Mouse (Mus musculus) heart, postnatal 10 days (tissue): ENCODE measurements around the gene Cry2. TPM values are rescaled to one million over a fixed set of nuclear protein-coding genes. Genes with fewer than 3 reads are reported as not detected.

Experiments
- DNase-seq, 2 experiments: peaks; one replicate each; pipeline ENCODE4 v3.0.0; 2021
- intact Hi-C: fragments of 180-260 bp; cut with DNase I; formaldehyde crosslinking; loops from one replicate; pipeline ENCODE4 v1.15.1; 2025
- total RNA-seq, 2 experiments: library from RNA; stranded (reverse); gene quantifications; 2 replicates each; pipeline ENCODE4 v1.2.3; 2021

Gene Cry2
- total RNA-seq, 2 experiments from 2014 or later, result 25.6 to 30.9 TPM

- intact Hi-C loops, result no loop called here
- DNase-seq, result no peak
Observed at GRCm38 (mm10) chr2:92446656-92447055, 12.8 kb upstream of the Cry2 start.

DNA sequence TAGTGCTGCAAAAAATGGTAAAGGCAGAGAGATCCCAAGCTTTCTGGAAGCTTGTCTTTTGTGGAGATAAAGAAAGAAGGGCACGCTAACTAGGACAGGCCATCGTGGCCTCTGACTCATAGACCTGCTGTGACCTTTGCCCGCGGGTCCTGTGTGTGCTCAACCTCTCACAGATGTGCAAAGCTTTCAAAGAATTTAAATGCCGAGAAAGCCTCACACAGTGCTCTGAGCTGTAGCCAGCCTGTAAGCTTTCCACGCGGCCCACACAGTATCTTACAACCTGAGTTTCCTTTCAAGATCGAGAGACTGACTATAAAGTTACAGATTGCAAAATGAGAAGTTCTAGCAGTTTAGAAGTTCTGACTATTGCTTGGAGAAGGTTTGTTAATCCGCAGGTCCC is 12.0 kb upstream of the Cry2 start:
- no peak for DNase-seq
- intact Hi-C loops, result no loop called here

GRCm38 (mm10) chr2:92444376-92444775 is 10.5 kb upstream of the Cry2 start:
- intact Hi-C loops, result no loop called here
- DNase-seq, result no peak

DNA sequence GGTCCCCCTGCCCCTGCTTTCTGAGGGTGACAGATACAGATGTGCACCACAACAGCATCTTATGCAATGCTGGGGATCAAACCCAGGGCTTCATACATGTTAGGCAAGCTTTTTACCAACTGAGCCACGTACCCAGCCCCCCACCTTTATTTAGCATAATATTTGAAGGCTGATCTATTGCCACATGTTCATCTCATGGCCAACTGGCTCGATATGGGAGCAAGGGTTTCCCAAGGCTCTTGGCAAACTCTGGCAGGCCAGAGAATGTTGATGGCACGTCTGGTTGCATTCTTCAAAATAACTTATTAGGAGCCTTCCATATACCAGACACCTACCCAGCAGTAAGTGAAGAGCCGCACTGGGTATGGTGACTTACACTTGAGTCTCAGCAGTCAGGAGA is 9.5 kb upstream of the Cry2 start:
- intact Hi-C loops, result no loop called here
- DNase-seq, result no peak

DNA sequence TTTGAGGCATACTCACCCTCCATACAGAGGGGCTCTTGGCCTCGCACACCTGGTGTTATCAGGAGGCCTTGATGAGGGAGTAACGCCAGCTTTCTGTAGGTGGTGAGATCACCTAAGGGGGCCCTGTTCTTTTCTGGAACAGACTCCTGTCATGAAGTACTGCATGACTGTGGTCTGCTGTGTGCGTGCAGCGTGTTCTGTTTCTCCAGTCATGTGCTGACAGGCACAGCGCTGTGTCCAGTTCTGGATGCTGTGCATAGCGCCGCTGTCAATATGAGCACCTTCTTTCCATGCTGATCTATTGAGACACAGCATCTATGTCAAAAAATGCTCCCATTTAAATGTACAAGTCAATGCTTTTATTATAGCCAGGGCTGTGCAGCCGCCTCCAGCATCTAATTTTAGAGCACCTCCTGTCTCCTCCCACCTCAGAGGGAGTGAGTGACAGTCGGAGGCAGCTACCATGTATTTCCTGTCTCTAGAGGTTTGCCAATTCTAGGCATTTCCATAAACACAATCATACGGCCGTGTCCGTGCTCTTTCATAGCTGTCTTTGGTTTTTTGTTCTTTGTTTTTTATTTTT is 8.7 kb upstream of the Cry2 start:
- intact Hi-C loops, result no loop called here
- no peak for DNase-seq

GRCm38 (mm10) chr2:92440432-92440831 is 6.6 kb upstream of the Cry2 start:
- DNase-seq, result no peak
- intact Hi-C loops, result no loop called here

- DNase-seq, result no peak
- intact Hi-C loops, result loop anchor here (2.0 to 5.0 kb wide), 2 partner anchors 142 to 251 kb away; no protein-coding TSS in a partner anchor
Observed at GRCm38 (mm10) chr2:92438567-92438966, 4.7 kb upstream of the Cry2 start.

- DNase-seq, result peak; percentile 86 to 91
- intact Hi-C loops, result loop anchor here (2.0 to 5.0 kb wide), 4 partner anchors 15 to 251 kb away; partner anchors contain the start of genes Large2 and Pex16
Observed at GRCm38 (mm10) chr2:92437875-92438274, 4.0 kb upstream of the Cry2 start.

DNA sequence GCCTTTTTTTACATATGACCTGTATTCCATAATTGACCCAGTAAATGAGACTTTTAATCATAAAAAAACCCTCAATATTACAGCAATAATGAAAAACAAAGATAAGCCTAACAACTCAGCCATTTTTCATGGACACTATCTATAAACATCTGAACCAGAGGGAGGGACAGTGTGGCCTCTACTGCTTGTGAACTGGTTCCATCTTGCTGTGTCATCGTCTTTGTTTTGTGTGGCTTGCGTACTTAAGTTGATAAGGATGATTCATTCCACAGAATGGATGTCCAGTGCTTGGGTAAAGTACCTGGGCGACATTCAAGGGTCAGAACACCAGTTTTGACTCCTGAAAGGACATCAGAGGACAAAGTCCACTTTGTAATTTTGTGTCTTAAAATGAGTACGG is 3.5 kb upstream of the Cry2 start:
- intact Hi-C loops, result loop anchor here (2.0 to 5.0 kb wide), 3 partner anchors 15 to 250 kb away; partner anchors contain the start of genes Large2 and Pex16
- no peak for DNase-seq

GRCm38 (mm10) chr2:92435023-92435422 is 1.2 kb upstream of the Cry2 start:
- intact Hi-C loops, result loop anchor here (5.0 kb wide), 1 partner anchor 248 kb away; no protein-coding TSS in a partner anchor
- DNase-seq, result no peak

DNA sequence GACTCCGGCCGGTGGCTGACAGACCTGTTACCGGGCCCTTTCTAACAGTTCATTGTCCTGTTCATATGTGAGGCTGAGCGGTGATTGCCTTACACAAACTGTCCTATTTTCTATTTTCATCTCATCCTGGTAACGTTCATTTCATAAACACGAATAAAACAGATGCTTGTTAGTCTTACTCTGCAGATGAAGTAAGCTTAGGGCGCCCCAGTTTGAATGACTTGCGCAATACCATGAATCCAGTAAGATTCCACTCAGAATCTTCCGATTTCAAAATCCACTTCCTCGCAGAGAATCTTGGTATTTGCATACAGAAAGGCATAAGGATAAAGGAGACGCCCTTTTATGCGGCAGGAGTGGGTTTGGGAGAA is 517 bp upstream of the Cry2 start:
- no peak for DNase-seq
- intact Hi-C loops, result loop anchor here (5.0 kb wide), 1 partner anchor 42 kb away; no protein-coding TSS in a partner anchor

GRCm38 (mm10) chr2:92432299-92433295 is 1.2 kb downstream of the Cry2 start:
- intact Hi-C loops, result loop anchor here (5.0 kb wide), 1 partner anchor 40 kb away; no protein-coding TSS in a partner anchor
- DNase-seq, result peak; percentile 61 to 73

DNA sequence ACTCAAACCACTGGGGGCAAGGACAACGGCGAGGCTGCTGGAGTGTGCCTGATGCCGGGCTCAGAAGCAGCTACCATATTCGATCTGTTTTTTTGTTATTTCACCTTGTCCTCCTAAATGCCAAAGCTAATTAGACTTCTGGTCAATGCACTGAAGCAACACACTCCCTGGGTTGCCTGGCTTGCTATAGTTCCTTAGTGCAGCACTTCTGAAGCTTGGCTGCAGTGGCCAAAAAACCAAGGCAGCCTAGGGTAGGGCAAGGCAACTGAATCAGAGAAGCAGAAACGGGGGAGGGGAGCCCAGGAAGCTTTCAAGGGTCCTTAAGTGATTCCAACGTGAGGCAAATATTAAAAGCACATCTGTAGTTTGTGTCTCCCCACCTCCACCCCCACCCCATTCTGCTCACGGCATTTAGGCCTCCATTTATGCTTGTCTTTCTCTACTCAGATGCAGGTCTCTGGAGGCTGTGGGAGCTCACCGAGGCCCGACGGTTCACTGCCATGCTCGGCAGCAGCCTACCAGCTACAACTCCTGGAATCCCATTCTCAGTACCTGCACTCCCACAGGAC is 2.1 kb downstream of the Cry2 start:
- intact Hi-C loops, result loop anchor here (5.0 kb wide), 1 partner anchor 39 kb away; no protein-coding TSS in a partner anchor
- DNase-seq, result peak in 1 of 2 experiments; percentile 24

GRCm38 (mm10) chr2:92430723-92431541 is 2.9 kb downstream of the Cry2 start:
- intact Hi-C loops, result loop anchor here (5.0 kb wide), 1 partner anchor 39 kb away; no protein-coding TSS in a partner anchor
- DNase-seq, result peak; percentile 67 to 73

GRCm38 (mm10) chr2:92430089-92430488 is 3.8 kb downstream of the Cry2 start:
- intact Hi-C loops, result loop anchor here (5.0 kb wide), 1 partner anchor 38 kb away; no protein-coding TSS in a partner anchor
- DNase-seq, result peak in 1 of 2 experiments; percentile 9

DNA sequence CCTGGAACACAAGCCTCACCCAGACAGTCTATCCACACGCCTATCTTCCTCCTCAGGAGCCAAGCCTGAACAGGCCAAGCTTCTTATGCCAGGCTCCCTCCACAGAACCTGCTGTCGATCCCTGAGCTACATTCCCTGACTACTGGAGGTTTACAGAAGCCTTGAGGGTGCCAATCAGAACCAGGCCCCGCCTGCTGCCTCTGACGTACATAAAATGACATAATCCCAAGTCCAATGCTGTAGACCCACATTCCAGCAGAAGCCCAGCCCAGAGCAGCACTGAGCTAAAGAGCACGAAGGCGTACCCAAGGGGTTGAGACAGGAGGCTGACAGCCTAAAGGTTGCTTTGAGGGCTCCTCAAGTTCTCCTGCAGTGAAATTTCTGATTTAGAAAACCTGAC is 6.0 kb downstream of the Cry2 start:
- DNase-seq, result peak; percentile 85 to 91

DNA sequence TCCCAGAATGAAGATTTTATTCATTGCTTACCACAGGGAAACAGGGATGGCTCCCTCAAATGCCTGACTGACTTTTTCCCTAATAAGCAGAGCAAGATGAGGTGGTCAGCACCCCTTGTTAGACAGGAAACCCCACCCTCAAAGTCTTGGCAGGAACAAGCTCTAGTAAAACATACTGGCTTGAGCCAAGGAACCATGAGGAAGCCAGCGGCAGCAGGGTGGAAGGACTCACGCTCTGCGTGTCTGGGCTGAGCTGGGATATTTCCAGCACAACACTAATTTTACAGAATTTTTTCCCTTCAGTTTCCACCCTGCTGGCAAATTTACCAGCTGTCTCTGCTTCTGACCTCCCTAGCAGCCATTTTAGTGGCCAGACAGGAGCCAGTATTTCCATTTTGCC is 7.4 kb downstream of the Cry2 start:
- peak; percentile 73 to 76 for DNase-seq
- intact Hi-C loops, result no loop called here

More for the DNA sequence above, 6.0 kb downstream of the Cry2 start:
- intact Hi-C loops, result no loop called here

- intact Hi-C loops, result no loop called here
Observed at GRCm38 (mm10) chr2:92425366-92425765, 8.5 kb downstream of the Cry2 start.

DNA sequence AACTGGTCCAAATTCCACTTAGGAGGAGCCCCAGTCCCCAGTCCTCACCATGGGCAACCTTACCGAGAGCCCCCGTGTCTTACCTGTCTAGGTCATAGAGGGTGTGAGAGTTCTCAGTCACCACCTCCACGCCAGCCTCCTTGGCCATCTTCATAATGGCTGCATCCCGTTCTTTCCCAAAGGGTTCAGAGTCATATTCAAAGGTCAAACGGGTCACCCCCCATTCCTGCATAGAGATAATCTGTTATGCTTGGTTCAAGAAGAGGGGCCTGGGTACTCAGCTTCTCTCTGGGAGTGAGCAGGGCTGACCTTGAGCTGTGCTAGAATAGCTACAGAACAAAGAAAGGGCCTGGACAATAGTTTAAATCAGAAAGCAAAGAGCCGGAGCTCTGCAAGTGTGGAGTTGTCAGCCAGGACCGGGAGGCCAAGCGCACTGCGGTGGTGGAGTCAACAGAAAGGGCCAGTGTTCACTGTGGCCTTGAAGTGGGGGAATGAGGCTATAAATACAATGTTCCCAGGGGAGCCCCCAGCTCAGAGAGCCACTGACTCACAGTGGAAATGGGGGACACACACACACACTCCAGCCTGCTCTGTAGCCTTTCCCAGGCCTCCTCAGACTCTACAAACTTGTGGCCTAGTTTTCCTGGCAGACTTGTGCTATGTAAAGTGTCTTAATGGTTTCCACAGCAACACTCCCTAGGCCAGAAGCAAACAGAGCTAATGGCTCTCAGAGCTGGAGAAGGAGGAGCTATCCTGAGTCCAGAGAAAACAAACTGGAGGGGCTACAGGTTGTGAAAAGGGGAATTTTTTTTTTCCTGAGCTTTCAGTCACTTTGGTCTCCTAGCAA is 9.2 kb downstream of the Cry2 start:
- intact Hi-C loops, result loop anchor here (5.0 kb wide), 1 partner anchor 47 kb away; no protein-coding TSS in a partner anchor

More at GRCm38 (mm10) chr2:92425366-92425765, 8.5 kb downstream of the Cry2 start:
- no peak for DNase-seq

More for the DNA sequence above, 9.2 kb downstream of the Cry2 start:
- peak; percentile 79 to 83 for DNase-seq
